Mouse (Mus musculus) megakaryocyte progenitor cell, adult 5-6 weeks (primary cell): ENCODE measurements around the gene Tmem104. TPM values are rescaled to one million over a fixed set of nuclear protein-coding genes. Genes with fewer than 3 reads are reported as not detected.

Experiments used
- total RNA-seq, 2 experiments: library from RNA; stranded (forward) in 1 of 2; stranded (reverse) in 1 of 2; fragments of 157-497, 149-512 nt in 1 of 2; fragments of 200-1000 nt in 1 of 2; gene quantifications; 2 replicates each; pipeline versions ENCODE4 v1.2.3 to v1.2.4; 2015 to 2017

Tmem104 gene
- total RNA-seq, 2 experiments from 2014 or later, result 7.8 to 8.2 TPM

Other genes with a start within 250 kb of the Tmem104 start
- 0.39 and 1.8 TPM in 2 replicates for gene Cd300c, start 218.3 kb upstream of the Tmem104 start, total RNA-seq (2015)
- gene Cd300c, start 218.3 kb upstream of the Tmem104 start, total RNA-seq (2017), result not detected in 2 replicates
- gene Cd300ld, start 197.6 kb upstream of the Tmem104 start, total RNA-seq (2015), result 1.1 and 1.3 TPM in 2 replicates
- 0.51 and 0.67 TPM in 2 replicates for gene Cd300ld, start 197.6 kb upstream of the Tmem104 start, total RNA-seq (2017)
- 2.5 and 3.8 TPM in 2 replicates for gene Cd300c2, start 185.6 kb upstream of the Tmem104 start, total RNA-seq (2015)
- gene Cd300c2, start 185.6 kb upstream of the Tmem104 start, total RNA-seq (2017), result 1.00 and 2.0 TPM in 2 replicates
- gene Cd300ld2, start 171.3 kb upstream of the Tmem104 start, total RNA-seq (2015), result 0.54 and 0.72 TPM in 2 replicates
- gene Cd300ld2, start 171.3 kb upstream of the Tmem104 start, total RNA-seq (2017), result not detected in 2 replicates
- gene Cd300ld4, start 160.5 kb upstream of the Tmem104 start, total RNA-seq (2015), result 0.22 TPM in 1 of 2 replicates, not detected in the other
- gene Cd300ld4, start 160.5 kb upstream of the Tmem104 start, total RNA-seq (2017), result not detected in 2 replicates
- gene Cd300ld5, start 149.7 kb upstream of the Tmem104 start, total RNA-seq (2015), result 0.22 TPM in 1 of 2 replicates, not detected in the other
- not detected in 2 replicates for gene Cd300ld5, start 149.7 kb upstream of the Tmem104 start, total RNA-seq (2017)
- 0.22 and 0.47 TPM in 2 replicates for gene Cd300ld3, start 139.1 kb upstream of the Tmem104 start, total RNA-seq (2015)
- gene Cd300ld3, start 139.1 kb upstream of the Tmem104 start, total RNA-seq (2017), result 0.78 TPM in 1 of 2 replicates, not detected in the other
- 0.17 and 0.42 TPM in 2 replicates for gene Cd300e, start 125.3 kb upstream of the Tmem104 start, total RNA-seq (2015)
- 0.10 and 0.25 TPM in 2 replicates for gene Cd300e, start 125.3 kb upstream of the Tmem104 start, total RNA-seq (2017)
- 4.6 and 9.6 TPM in 2 replicates for gene Rab37, start 96.1 kb upstream of the Tmem104 start, total RNA-seq (2015)
- gene Rab37, start 96.1 kb upstream of the Tmem104 start, total RNA-seq (2017), result 8.5 and 13.9 TPM in 2 replicates
- 2.1 and 2.3 TPM in 2 replicates for gene Cd300lf, start 53.5 kb upstream of the Tmem104 start, total RNA-seq (2015)
- 1.6 and 1.8 TPM in 2 replicates for gene Cd300lf, start 53.5 kb upstream of the Tmem104 start, total RNA-seq (2017)
- gene Slc9a3r1, start 24.1 kb upstream of the Tmem104 start, total RNA-seq (2015), result 51.4 TPM in 2 replicates
- 44.7 and 49.4 TPM in 2 replicates for gene Slc9a3r1, start 24.1 kb upstream of the Tmem104 start, total RNA-seq (2017)
- 17.4 and 17.8 TPM in 2 replicates for gene Nat9, start 372 bp downstream of the Tmem104 start, total RNA-seq (2015)
- gene Nat9, start 372 bp downstream of the Tmem104 start, total RNA-seq (2017), result 20.2 and 25.5 TPM in 2 replicates
- not detected in 2 replicates for gene Grin2c, start 79.8 kb downstream of the Tmem104 start, total RNA-seq (2015)
- gene Grin2c, start 79.8 kb downstream of the Tmem104 start, total RNA-seq (2017), result not detected in 2 replicates
- gene Fdxr, start 89.6 kb downstream of the Tmem104 start, total RNA-seq (2015), result 9.1 and 9.8 TPM in 2 replicates
- 14.2 and 19.1 TPM in 2 replicates for gene Fdxr, start 89.6 kb downstream of the Tmem104 start, total RNA-seq (2017)
- 0.30 and 0.71 TPM in 2 replicates for gene Fads6, start 110.2 kb downstream of the Tmem104 start, total RNA-seq (2015)
- gene Fads6, start 110.2 kb downstream of the Tmem104 start, total RNA-seq (2017), result 0.87 and 2.2 TPM in 2 replicates
- not detected in 2 replicates for gene Otop2, start 119.7 kb downstream of the Tmem104 start, total RNA-seq (2015)
- not detected in 2 replicates for gene Otop2, start 119.7 kb downstream of the Tmem104 start, total RNA-seq (2017)
- not detected in 2 replicates for gene Ush1g, start 134.6 kb downstream of the Tmem104 start, total RNA-seq (2015)
- gene Ush1g, start 134.6 kb downstream of the Tmem104 start, total RNA-seq (2017), result not detected in 2 replicates
- gene Otop3, start 147.2 kb downstream of the Tmem104 start, total RNA-seq (2015), result not detected in 2 replicates
- not detected in 2 replicates for gene Otop3, start 147.2 kb downstream of the Tmem104 start, total RNA-seq (2017)
- gene Hid1, start 180.3 kb downstream of the Tmem104 start, total RNA-seq (2015), result 0.52 and 0.81 TPM in 2 replicates
- gene Hid1, start 180.3 kb downstream of the Tmem104 start, total RNA-seq (2017), result 0.10 TPM in 1 of 2 replicates, not detected in the other
- 0.20 and 0.42 TPM in 2 replicates for gene Cdr2l, start 194.4 kb downstream of the Tmem104 start, total RNA-seq (2015)
- gene Cdr2l, start 194.4 kb downstream of the Tmem104 start, total RNA-seq (2017), result 0.08 and 0.34 TPM in 2 replicates
- gene Mrpl58, start 216.3 kb downstream of the Tmem104 start, total RNA-seq (2015), result 83.4 and 98.3 TPM in 2 replicates
- 81.1 and 96.4 TPM in 2 replicates for gene Mrpl58, start 216.3 kb downstream of the Tmem104 start, total RNA-seq (2017)
- gene Atp5h, start 232.5 kb downstream of the Tmem104 start, total RNA-seq (2015), result 703 and 731 TPM in 2 replicates
- gene Atp5h, start 232.5 kb downstream of the Tmem104 start, total RNA-seq (2017), result 770 and 871 TPM in 2 replicates
- gene Kctd2, start 232.6 kb downstream of the Tmem104 start, total RNA-seq (2015), result 13.0 and 15.0 TPM in 2 replicates
- 9.0 and 17.0 TPM in 2 replicates for gene Kctd2, start 232.6 kb downstream of the Tmem104 start, total RNA-seq (2017)